Mouse (Mus musculus) CH12.LX (cell line): ENCODE data around the gene Slc22a2.

Experiments
- EP300 ChIP-seq: IDR thresholded peaks from 2 replicates; pipeline ENCODE4 v1.6.1; 2011; ENCODE audit warnings: low read length, improper control_type of control experiment
- MEF2A ChIP-seq: IDR thresholded peaks from 2 replicates; pipeline ENCODE4 v1.6.1; 2014; ENCODE audit warnings: low read depth, mild to moderate bottlenecking, inconsistent platforms, low read length, improper control_type of control experiment, borderline replicate concordance

GRCm38 (mm10) chr17:12654061-12654460 is 70.1 kb downstream of the Slc22a2 start:
- no peak for TF ChIP-seq MEF2A
- TF ChIP-seq EP300, result no peak
